Mouse (Mus musculus): ENCODE measurements at regions not wholly inside any gene's neighbourhood (a gene's known extent, or its start where the extent isn't known, plus 50 kb on each side); places are given as distances from the start of the nearest gene placed in this dataset.

- TF ChIP-seq CTCF (IDR thresholded peaks at IDR 0.05; ENCODE audit: low read depth), result peak; percentile 74
- no peak for TF ChIP-seq EP300 (IDR thresholded peaks at IDR 0.05; ENCODE audit: low read depth)
These were observed 76.7 kb upstream of the Shisa3 start for GRCm38 (mm10) chr5:67530957-67531356.
